Comparison of ENCODE assay signal across 8 mouse cellular contexts in genomic region chr2:106649686-106650570, GRCm38 (mm10). TPM values are rescaled to one million over a fixed set of nuclear protein-coding genes. Genes with fewer than 3 reads are reported as not detected.
DNase-seq lines count a peak whose midpoint lies in the region; TF ChIP-seq lines count a peak whose summit lies in the region.

No protein-coding gene starts in this region.

- H3K4me1 ChIP-seq in hindbrain, embryonic 10.5 days (replicated peaks), result peaks cover 14% of the 10 kb centered on the region
- peaks cover 3% of the 10 kb centered on the region; the same call in 1 of the 2 replicates for H3K4me1 ChIP-seq in olfactory bulb, adult 2 months (ENCODE audit: control insufficient read depth, insufficient read depth, low read length)

- H3K27ac ChIP-seq in hindbrain, embryonic 10.5 days, result peak overlapping the region; percentile 88
- H3K27ac ChIP-seq in olfactory bulb, adult 2 months (ENCODE audit: insufficient read depth, low read depth, low read length), result peak overlapping the region; percentile 61; the same call in 1 of the 2 replicates

- TF ChIP-seq POLR2A in olfactory bulb, adult 2 months (IDR thresholded peaks at IDR 0.05; ENCODE audit: insufficient read depth, low read depth, low read length), result no peak

- 10% methylated on average over 25 of the region's 25 CpGs for WGBS in hindbrain, embryonic 10.5 days
- whole genome bisulfite sequencing in olfactory bulb, adult 2 months, result 6% methylated on average over 25 of the region's 25 CpGs

- H3K4me3 ChIP-seq in hindbrain, embryonic 10.5 days, result peak overlapping the region; percentile 52
- H3K4me3 ChIP-seq in olfactory bulb, adult 2 months (ENCODE audit: insufficient read depth, low read depth, low read length), result peak overlapping the region; percentile 25

- H3K9me3 ChIP-seq in hindbrain, embryonic 10.5 days, result no peaks in the 10 kb centered on the region

- H3K27me3 ChIP-seq in hindbrain, embryonic 10.5 days (ENCODE audit: insufficient read depth, poor library complexity, severe bottlenecking), result 0 out of 2 replicates have a peak, but pooled peaks cover 4% of the 10 kb centered on the region

- no peak for TF ChIP-seq CTCF in olfactory bulb, adult 2 months (IDR thresholded peaks at IDR 0.05; ENCODE audit: insufficient read depth, low read depth, low read length)

- DNase-seq in adrenal gland, adult (ENCODE audit: inconsistent age in 2 of 2, low spot score in 1 of 2), result peak; percentile 91 to 96
- DNase-seq in cerebellum, postnatal 10 days, result peak; percentile 91 to 94
- peak; percentile 80 to 85 for DNase-seq in frontal cortex, postnatal 14 days (ENCODE audit: low spot score in 2 of 2)
- DNase-seq in hindbrain, embryonic 10.5 days (ENCODE audit: low spot score), result peak; percentile 90
- DNase-seq in layer of hippocampus, adult 9-10 months (ENCODE audit: low spot score), result peak; percentile 82
- peak; percentile 60 to 71 for DNase-seq in lung, adult 18-20 months
- no peak for DNase-seq in T-cell, adult 2 months (ENCODE audit: low spot score)

- no peaks in the 10 kb centered on the region for H3K36me3 ChIP-seq in hindbrain, embryonic 10.5 days

RNA-seq across cellular contexts. Expression of gene Mpped2, which starts 43.1 kb away (rescaled TPM):
- polyA plus RNA-seq in hindbrain, embryonic 10.5 days (2016; fragmentation: Nextera tagmentation; extraction: Ambion mirVana), result 30.4 and 35.2 TPM in 2 replicates
- polyA plus RNA-seq in olfactory bulb, adult 2 months (2012; ENCODE audit: insufficient read depth, insufficient read length, low replicate concordance, missing spikeins), result not detected in 2 replicates
